Mouse (Mus musculus): ENCODE results near the gene Vmn1r75. TPM values are rescaled to one million over a fixed set of nuclear protein-coding genes. Genes with fewer than 3 reads are reported as not detected.

The Vmn1r75 gene
- not detected in 2 replicates for polyA plus RNA-seq (2012; rRNA removed)

GRCm38 (mm10) chr7:11874330-11874729 lies at the start of gene Vmn1r75:
Gene Vmn1r75 (plus strand): TSS chr7:11874630.
- Histone ChIP-seq H3K27ac (ENCODE audit: insufficient read depth, low read length) (no peak within 1 kb of the TSS), H3K4me1 (ENCODE audit: control insufficient read depth, insufficient read depth, low read length) (no peaks in the 10 kb centered on the region)
- TF ChIP-seq CTCF (IDR thresholded peaks at IDR 0.05; ENCODE audit: borderline replicate concordance, insufficient read depth, low read depth, low read length) (no peak), POLR2A (IDR thresholded peaks at IDR 0.05; ENCODE audit: borderline replicate concordance, insufficient read depth, low read length) (no peak)

DNA sequence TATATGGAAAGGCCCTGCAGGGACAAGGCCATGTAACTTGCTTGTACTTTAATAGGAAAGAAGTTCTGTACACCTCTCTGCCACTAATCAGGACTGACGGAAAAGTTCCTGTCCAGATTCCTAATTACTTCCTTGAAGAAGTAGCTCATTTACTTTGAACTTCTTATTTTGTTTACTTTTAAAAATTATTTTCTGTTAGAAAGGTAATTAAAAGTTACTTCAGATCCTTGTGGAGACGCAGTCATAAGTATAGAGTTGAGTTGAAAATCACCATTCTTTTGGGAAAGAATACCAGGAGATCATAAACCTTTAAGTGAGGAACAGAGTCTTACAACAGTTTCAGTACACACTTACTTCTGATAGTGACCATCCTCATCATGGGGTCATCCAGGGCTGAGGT lies 40.8 kb upstream of the Vmn1r75 start, which contains the start of gene Vmn1r74:
Gene Vmn1r74, plus strand, starts transcription at position 301 of the 400 bp plus-strand sequence.
- Histone ChIP-seq H3K27ac (ENCODE audit: insufficient read depth, low read length) (no peak within 1 kb of the TSS), H3K27me3 (ENCODE audit: control insufficient read depth, insufficient read depth, low read length) (no peaks in the 10 kb centered on the region), H3K4me3 (replicated peaks; ENCODE audit: insufficient read depth, low read depth, low read length) (no peak within 1 kb of the TSS), H3K4me1 (ENCODE audit: control insufficient read depth, insufficient read depth, low read length) (no peaks in the 10 kb centered on the region)
- 66% methylated on average over 2 of the region's 2 CpGs for WGBS
- no peak for TF ChIP-seq CTCF (IDR thresholded peaks at IDR 0.05; ENCODE audit: borderline replicate concordance, insufficient read depth, low read depth, low read length)
- no peak for TF ChIP-seq POLR2A (IDR thresholded peaks at IDR 0.05; ENCODE audit: borderline replicate concordance, insufficient read depth, low read length)
- no peak for DNase-seq

More at GRCm38 (mm10) chr7:11874330-11874729, at the start of gene Vmn1r75:
- Histone ChIP-seq H3K4me3 (replicated peaks; ENCODE audit: insufficient read depth, low read depth, low read length) (no peak within 1 kb of the TSS), H3K27me3 (ENCODE audit: control insufficient read depth, insufficient read depth, low read length) (no peaks in the 10 kb centered on the region)
- no peak for DNase-seq

Other genes with a start within 250 kb of the Vmn1r75 start
- not detected in 2 replicates for gene Vmn1r72, start 194.5 kb upstream of the Vmn1r75 start, polyA plus RNA-seq (2012; rRNA removed)
- gene Vmn1r73, start 144.4 kb upstream of the Vmn1r75 start, polyA plus RNA-seq (2012; rRNA removed): not detected in 2 replicates
- not detected in 2 replicates for gene Vmn1r74, start 40.6 kb upstream of the Vmn1r75 start, polyA plus RNA-seq (2012; rRNA removed)
- not detected in 2 replicates for gene Vmn1r76, start 63.6 kb downstream of the Vmn1r75 start, polyA plus RNA-seq (2012; rRNA removed)
- not detected in 2 replicates for gene Vmn1r77, start 162.1 kb downstream of the Vmn1r75 start, polyA plus RNA-seq (2012; rRNA removed)